Mouse (Mus musculus) neural tube, embryonic 11.5 days (tissue): ENCODE measurements around the gene Kcnma1. TPM values are rescaled to one million over a fixed set of nuclear protein-coding genes. Genes with fewer than 3 reads are reported as not detected.

Experiments used
- ATAC-seq: fragments of 200-750 bp; cut with Nextera tagmentation; 2 replicates; pipeline ENCODE4 v1.8.0; 2017; ENCODE audit warnings: moderate number of reproducible peaks, mild to moderate bottlenecking, moderate TSS enrichment, moderate library complexity; ENCODE audit not compliant: insufficient read depth, low FRiP score, low TSS enrichment
- DNase-seq: peaks from one replicate; pipeline ENCODE4 v3.0.0-alpha.2; 2015; ENCODE audit warnings: low spot score
- H3K27ac ChIP-seq: fragments of 300-500 bp; sonication (generic); 2 replicates; pipeline ENCODE4 v1.5.1; 2014; ENCODE audit warnings: low read depth, mild to moderate bottlenecking, low read length
- H3K27me3 ChIP-seq: fragments of 300-500 bp; sonication (generic); 2 replicates; pipeline ENCODE4 v1.6.1; 2014; ENCODE audit warnings: mild to moderate bottlenecking, low read length, mixed read lengths; ENCODE audit not compliant: control insufficient read depth, insufficient read depth
- H3K36me3 ChIP-seq: fragments of 300-500 bp; sonication (generic); 2 replicates; pipeline ENCODE4 v1.6.1; 2014; ENCODE audit warnings: mild to moderate bottlenecking, low read length, moderate library complexity, mixed read lengths; ENCODE audit not compliant: control insufficient read depth, insufficient read depth
- H3K4me1 ChIP-seq: fragments of 300-500 bp; sonication (generic); 2 replicates; pipeline ENCODE4 v1.6.1; 2014; ENCODE audit warnings: low read length, mixed read lengths; ENCODE audit not compliant: control insufficient read depth, insufficient read depth
- H3K4me2 ChIP-seq: fragments of 300-500 bp; sonication (generic); 2 replicates; pipeline ENCODE4 v1.6.1; 2014; ENCODE audit warnings: low read depth, mild to moderate bottlenecking, moderate library complexity
- H3K4me3 ChIP-seq: fragments of 300-500 bp; sonication (generic); 2 replicates; pipeline ENCODE4 v1.5.1; 2014; ENCODE audit warnings: low read depth, low read length
- H3K9ac ChIP-seq: fragments of 300-500 bp; sonication (generic); 2 replicates; pipeline ENCODE4 v1.6.1; 2014; ENCODE audit warnings: mild to moderate bottlenecking, low read length
- H3K9me3 ChIP-seq: fragments of 300-500 bp; sonication (generic); 2 replicates; pipeline ENCODE4 v1.6.1; 2016; ENCODE audit warnings: low read length; ENCODE audit not compliant: control insufficient read depth
- WGBS: fragments of 180-500 bp; shearing (Covaris S2); extraction: QIAGEN DNeasy Blood & Tissue Kit; methylation state at CpG from one replicate; pipeline ENCODE4 v1.1.7; 2014; 5-methylcytosine and 5-hydroxymethylcytosine counted together
- polyA plus RNA-seq: library from polyadenylated mRNA; unstranded; fragments of >200 nt; fragmentation: Nextera tagmentation; extraction: Ambion mirVana; gene quantifications from 2 replicates; pipeline ENCODE4 v1.2.1, GENCODE M21; 2014

The Kcnma1 gene
- polyA plus RNA-seq, 1 experiment from 2014 or later, result 2.7 TPM

DNA sequence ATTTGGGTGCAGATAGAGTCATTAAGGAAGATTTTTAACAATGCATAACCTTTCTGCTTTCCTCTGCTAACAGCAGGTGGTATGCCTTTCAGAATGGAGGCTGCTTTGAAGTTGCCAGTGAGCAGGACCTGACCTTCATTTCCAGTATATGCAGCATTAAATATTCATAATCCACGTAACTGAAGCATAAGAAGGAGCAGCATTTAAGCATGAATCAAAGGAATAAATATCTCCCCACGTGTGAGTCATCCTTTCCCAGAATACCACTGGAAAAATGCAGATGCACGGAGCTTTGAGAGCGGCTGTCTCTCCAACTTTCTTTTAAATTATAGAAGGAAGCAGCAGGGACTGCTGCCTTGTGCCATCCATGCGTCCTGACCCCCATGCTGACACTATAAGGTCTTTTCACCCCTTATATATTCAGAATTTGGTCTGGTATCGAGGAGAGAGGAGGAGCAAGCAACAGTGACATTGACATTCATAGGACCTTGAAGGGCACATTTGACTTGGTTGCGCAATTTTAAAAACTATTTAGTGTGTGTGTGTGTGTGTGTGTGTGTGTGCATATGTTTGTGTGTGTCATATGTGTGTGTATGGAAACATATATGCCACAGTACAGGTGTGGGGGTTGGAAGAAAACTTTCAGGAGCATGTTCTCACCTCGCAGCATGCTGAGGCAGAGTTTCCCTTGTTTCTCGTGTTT lies 368.8 kb downstream of the Kcnma1 start:
- no peak for ATAC-seq
- DNase-seq, result no peak

DNA sequence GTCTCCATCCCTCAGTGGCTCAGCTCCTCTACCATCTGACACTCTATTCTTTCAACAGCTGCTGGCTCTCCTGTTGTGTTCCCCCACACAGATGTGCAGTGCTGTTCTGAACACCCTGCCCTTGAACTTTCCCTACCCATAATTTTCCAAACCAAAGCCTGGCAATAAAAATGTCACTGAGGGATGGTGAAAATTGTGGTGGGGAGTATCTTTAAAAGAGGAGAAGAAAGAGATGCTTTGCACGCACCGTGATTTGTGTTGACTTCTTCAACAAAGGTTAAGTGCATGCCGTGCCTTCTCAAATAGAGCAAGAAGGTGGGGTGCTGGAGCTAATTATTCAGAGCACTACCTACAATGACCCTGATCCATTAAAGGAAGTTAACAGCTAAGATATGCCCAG lies 371.1 kb downstream of the Kcnma1 start:
- Histone ChIP-seq H3K27me3 (no peaks in the 10 kb centered on the region), H3K36me3 (no peaks in the 10 kb centered on the region), H3K4me1 (no peaks in the 10 kb centered on the region; the same call in 1 of the 2 replicates), H3K27ac (no peak overlapping the region), H3K9ac (no peak overlapping the region), H3K4me2 (no peak overlapping the region), H3K4me3 (no peak overlapping the region), H3K9me3 (no peaks in the 10 kb centered on the region)
- ATAC-seq, result peak; percentile 45
- 43% methylated on average over 3 of the region's 3 CpGs for WGBS
- DNase-seq, result peak; percentile 15

More for the DNA sequence above, 368.8 kb downstream of the Kcnma1 start:
- Histone ChIP-seq H3K9ac (no peak overlapping the region), H3K9me3 (no peaks in the 10 kb centered on the region), H3K36me3 (no peaks in the 10 kb centered on the region), H3K27ac (no peak overlapping the region), H3K4me2 (no peak overlapping the region), H3K27me3 (no peaks in the 10 kb centered on the region), H3K4me1 (no peaks in the 10 kb centered on the region; the same call in 1 of the 2 replicates), H3K4me3 (no peak overlapping the region)
- WGBS, result 81% methylated on average over 9 of the region's 9 CpGs

DNA sequence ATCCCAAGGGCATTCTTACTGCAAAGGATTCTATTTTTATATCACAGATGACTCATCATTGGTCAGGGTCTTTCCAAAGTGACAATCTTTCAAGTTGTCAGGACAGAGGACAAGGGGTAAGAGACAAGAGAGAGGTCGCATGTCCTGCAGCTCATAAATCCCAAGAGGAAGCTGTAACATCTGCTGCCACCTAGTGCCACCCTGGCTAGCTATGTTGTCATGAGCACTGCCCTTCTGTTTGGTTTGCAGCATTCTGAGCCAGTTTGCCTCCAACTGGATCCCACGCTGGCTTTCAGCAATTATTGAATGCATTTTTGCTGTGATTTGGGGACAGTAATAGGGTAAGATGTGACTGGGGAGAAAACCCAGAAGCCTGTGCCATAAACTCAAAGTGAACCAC lies 373.6 kb downstream of the Kcnma1 start:
- no peaks in the 10 kb centered on the region; the same call in 1 of the 2 replicates for H3K4me1 ChIP-seq
- no peak overlapping the region for H3K27ac ChIP-seq
- no peaks in the 10 kb centered on the region for H3K9me3 ChIP-seq
- H3K9ac ChIP-seq, result no peak overlapping the region
- 38% methylated on average over 2 of the region's 2 CpGs for WGBS
- no peak overlapping the region for H3K4me2 ChIP-seq
- no peaks in the 10 kb centered on the region for H3K36me3 ChIP-seq
- H3K27me3 ChIP-seq, result no peaks in the 10 kb centered on the region
- no peak for DNase-seq
- ATAC-seq, result no peak
- no peak overlapping the region for H3K4me3 ChIP-seq

DNA sequence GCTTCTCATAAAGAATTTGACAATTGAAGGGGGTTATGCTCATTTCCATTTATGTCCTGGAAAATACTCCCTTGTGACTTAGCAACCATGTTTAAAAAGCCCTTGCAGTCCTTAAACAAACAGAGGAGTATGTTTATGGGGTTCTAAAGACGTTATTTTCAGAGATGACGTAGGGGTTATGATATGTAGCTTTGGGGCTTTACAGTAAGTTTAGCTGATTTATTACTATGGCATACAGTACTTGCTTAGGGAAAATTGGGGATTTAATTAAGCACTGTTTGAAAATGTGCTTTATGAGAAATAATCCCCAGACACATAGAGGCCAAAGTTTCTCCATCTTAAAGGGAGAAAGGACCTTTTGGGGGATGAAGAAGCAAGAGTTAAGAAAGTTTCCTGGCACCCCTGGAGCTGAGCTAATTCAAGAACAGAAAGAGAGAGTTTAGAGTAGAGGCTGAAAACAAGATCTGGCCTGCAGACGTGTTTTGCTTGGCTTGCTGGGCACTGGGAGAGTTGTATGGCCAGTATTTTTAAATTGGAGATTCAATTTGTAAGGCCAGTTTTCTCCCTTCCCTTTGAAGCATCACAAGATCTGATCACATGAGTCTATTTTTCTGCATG lies 376.1 kb downstream of the Kcnma1 start:
- Histone ChIP-seq H3K4me1 (no peaks in the 10 kb centered on the region; the same call in 1 of the 2 replicates), H3K36me3 (no peaks in the 10 kb centered on the region), H3K27me3 (no peaks in the 10 kb centered on the region), H3K4me2 (no peak overlapping the region), H3K9ac (no peak overlapping the region), H3K27ac (no peak overlapping the region), H3K9me3 (no peaks in the 10 kb centered on the region), H3K4me3 (no peak overlapping the region)
- DNase-seq (no peak), ATAC-seq (no peak)
- 73% methylated on average over 3 of the region's 3 CpGs for WGBS

DNA sequence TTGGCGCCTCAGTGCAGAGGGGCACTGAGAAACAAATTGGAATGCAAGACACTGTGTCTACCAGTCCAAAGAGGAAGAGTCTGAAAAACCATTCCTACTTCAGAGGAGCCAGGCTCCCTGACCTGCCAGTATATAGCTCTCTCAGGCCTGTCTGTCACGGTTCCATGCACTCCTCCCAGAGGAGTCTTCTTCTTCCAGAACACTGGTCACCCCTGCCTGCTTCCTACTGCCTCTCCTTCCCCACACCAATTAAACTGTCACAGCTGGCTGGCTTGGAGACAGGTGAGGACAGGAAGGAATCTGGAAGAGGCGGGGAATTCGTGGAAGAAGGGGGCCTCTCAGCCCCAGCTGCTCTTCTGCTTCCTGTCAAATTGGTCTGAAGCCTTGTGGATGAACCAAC lies 378.4 kb downstream of the Kcnma1 start:
- Histone ChIP-seq H3K9me3 (no peaks in the 10 kb centered on the region), H3K27ac (no peak overlapping the region), H3K4me1 (no peaks in the 10 kb centered on the region; the same call in 1 of the 2 replicates), H3K9ac (no peak overlapping the region), H3K4me3 (no peak overlapping the region), H3K4me2 (no peak overlapping the region), H3K36me3 (no peaks in the 10 kb centered on the region), H3K27me3 (no peaks in the 10 kb centered on the region)
- ATAC-seq (no peak), DNase-seq (no peak)
- 59% methylated on average over 4 of the region's 4 CpGs for WGBS

DNA sequence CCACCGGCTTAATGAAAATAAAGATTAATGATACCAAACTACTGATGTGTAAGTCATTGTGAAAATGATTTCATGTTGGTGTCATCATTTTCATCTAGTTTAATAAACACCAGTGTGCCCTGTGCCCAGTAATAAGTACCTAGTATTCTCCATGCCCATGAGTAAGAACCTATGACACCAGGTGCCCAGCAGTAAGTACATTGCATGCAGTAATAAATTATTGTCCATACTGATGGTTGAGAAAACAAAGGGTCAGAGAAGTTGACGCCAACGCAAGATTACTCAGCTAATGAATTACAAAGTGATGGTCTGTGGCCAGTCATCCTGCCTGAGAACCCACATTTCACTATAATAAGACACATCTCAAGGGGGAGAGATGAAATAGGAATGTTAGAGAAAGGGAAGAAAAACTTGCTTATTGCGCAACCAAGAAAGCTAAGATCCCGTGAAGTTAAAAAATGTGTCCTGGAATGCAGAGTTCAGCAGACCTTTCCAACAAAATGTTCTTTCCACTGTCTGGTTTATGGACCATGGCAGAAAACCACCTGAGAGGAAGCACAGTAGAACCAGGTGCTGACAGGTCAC lies 381.2 kb downstream of the Kcnma1 start:
- Histone ChIP-seq H3K27ac (no peak overlapping the region), H3K9me3 (no peaks in the 10 kb centered on the region), H3K9ac (no peak overlapping the region), H3K4me2 (no peak overlapping the region), H3K4me1 (0 out of 2 replicates have a peak, but pooled peaks cover 4% of the 10 kb centered on the region), H3K36me3 (no peaks in the 10 kb centered on the region), H3K27me3 (no peaks in the 10 kb centered on the region), H3K4me3 (no peak overlapping the region)
- WGBS, result 83% methylated on average over 5 of the region's 5 CpGs
- DNase-seq (no peak), ATAC-seq (no peak)

DNA sequence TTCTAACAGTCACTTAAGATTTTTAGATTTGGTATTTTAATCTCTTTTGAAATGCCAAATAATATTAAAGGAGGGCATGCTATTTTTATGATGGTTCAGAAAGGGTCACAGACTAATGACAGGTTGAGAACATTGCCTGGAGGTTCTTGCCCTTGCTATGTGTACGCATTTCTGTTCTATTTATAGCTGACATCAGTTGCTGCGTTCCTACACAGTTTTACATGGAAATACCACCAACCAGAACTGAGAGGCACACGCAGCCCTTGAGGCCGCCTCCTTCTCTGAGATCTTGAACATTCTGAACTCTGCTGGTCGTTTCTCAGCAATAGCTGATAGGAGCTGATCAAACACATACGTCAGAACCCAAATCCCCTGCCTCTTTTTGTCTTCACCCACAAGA lies 387.4 kb downstream of the Kcnma1 start:
- 80% methylated on average over 6 of the region's 6 CpGs for WGBS
- no peaks in the 10 kb centered on the region for H3K36me3 ChIP-seq
- no peak overlapping the region for H3K9ac ChIP-seq
- H3K4me2 ChIP-seq, result no peak overlapping the region
- H3K27me3 ChIP-seq, result no peaks in the 10 kb centered on the region
- ATAC-seq, result no peak
- no peak overlapping the region for H3K27ac ChIP-seq
- no peaks in the 10 kb centered on the region for H3K9me3 ChIP-seq
- no peak for DNase-seq
- H3K4me3 ChIP-seq, result no peak overlapping the region
- 0 out of 2 replicates have a peak, but pooled peaks cover 4% of the 10 kb centered on the region for H3K4me1 ChIP-seq

DNA sequence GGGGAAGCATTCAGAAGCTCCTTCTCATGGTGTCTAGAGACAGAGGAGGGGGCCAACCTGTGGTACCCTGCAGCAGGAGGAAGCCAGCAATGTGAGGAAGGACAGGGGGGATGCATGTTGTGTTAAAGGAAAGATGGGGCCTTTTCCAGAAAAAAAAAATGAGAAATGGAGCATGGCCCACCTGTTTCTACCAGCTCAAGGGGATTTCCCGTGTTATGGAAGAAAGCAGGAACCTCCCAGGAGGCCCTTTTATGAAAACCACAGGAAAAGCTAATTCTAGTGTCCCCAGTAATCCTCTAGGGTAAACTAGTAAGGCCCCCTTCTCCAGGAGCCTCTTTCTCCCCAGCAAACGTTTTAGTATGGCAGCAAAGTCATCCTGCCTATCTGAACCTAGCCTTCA lies 388.2 kb downstream of the Kcnma1 start:
- WGBS, result 57% methylated on average over 2 of the region's 2 CpGs
- DNase-seq, result no peak

More for the DNA sequence above, 388.2 kb downstream of the Kcnma1 start:
- ATAC-seq, result no peak
- Histone ChIP-seq H3K4me2 (no peak overlapping the region), H3K27me3 (no peaks in the 10 kb centered on the region), H3K9me3 (no peaks in the 10 kb centered on the region), H3K36me3 (no peaks in the 10 kb centered on the region), H3K9ac (no peak overlapping the region), H3K4me1 (0 out of 2 replicates have a peak, but pooled peaks cover 4% of the 10 kb centered on the region), H3K4me3 (no peak overlapping the region), H3K27ac (no peak overlapping the region)
